Mouse (Mus musculus): ENCODE measurements around the gene Nr4a1.

The Nr4a1 gene

GRCm38 (mm10) chr15:101283911-101284750, 30.1 kb downstream of the Nr4a1 start, which contains the start of gene Atg101:
Atg101 (plus strand) TSS chr15:101284272.
- DNase-seq (ENCODE audit: low spot score in 2 of 2), result peak; percentile 90 to 94

DNA sequence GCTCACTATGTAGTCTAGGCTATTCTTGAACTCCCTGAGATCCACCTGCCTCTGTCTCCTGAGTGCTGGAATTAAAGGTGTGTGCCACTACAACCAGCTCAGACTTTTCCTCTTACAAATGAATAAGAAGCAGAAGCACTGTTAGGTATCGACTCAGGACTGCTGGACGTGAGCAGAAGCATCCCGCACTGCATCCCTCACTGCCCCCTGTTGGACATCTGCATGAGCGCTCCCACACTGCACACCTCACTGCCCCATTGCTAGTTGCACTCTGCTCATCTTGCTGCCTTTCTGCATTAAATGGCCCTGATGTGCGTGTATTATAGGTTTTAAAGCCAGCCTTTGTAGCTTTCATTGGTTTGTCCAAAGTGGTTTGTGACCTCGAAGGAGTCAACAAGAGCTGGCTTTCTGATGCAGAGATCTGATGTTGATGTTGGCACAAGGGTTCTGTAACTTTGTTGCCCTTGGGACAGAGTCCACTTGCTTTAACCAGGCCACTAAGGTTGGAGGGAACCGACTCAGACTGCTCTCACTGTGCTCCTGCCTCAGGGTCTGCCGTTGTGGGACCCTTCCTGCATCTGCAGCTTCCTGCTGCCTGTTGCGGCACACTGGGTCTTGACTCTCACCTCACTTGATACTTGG, 32.2 kb downstream of the Nr4a1 start:
- no peak for DNase-seq (ENCODE audit: low spot score in 2 of 2)

GRCm38 (mm10) chr15:101287361-101287760, 33.3 kb downstream of the Nr4a1 start:
- no peak for DNase-seq (ENCODE audit: low spot score in 2 of 2)

DNA sequence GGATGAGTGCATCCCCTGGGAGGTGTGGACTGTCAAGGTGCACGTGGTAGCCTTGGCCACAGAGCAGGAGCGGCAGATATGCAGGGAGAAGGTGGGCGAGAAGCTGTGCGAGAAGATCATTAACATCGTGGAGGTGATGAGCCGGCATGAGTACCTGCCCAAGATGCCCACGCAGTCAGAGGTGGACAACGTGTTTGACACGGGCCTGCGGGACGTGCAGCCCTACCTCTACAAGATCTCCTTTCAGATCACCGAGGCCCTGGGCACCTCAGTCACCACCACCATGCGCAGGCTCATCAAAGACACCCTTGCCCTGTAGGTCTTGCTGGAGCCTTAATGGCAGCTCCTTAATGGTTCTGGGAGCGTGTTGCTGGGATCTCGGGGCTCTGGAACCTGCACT, 36.3 kb downstream of the Nr4a1 start:
- DNase-seq (ENCODE audit: low spot score in 2 of 2), result no peak

DNA sequence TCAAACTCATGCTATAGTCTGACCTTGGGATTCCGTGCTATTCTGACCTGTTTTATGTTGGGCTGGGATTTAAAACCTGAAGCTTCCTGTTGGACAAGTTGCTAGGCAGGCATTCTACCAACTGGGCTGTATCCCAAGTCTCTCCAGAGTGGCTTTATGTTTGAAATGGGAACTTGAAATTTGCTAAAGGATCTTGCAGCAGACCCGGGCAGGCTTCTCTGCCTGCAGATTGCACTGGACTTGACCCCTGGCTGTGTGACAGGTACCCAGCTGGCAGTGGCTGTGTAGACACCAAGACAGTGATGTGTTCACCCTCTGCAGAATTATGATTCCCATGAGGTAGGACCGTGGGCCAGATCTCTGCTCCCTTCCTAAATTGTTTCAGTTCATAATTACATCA, 37.9 kb downstream of the Nr4a1 start:
- DNase-seq (ENCODE audit: low spot score in 2 of 2), result no peak

DNA sequence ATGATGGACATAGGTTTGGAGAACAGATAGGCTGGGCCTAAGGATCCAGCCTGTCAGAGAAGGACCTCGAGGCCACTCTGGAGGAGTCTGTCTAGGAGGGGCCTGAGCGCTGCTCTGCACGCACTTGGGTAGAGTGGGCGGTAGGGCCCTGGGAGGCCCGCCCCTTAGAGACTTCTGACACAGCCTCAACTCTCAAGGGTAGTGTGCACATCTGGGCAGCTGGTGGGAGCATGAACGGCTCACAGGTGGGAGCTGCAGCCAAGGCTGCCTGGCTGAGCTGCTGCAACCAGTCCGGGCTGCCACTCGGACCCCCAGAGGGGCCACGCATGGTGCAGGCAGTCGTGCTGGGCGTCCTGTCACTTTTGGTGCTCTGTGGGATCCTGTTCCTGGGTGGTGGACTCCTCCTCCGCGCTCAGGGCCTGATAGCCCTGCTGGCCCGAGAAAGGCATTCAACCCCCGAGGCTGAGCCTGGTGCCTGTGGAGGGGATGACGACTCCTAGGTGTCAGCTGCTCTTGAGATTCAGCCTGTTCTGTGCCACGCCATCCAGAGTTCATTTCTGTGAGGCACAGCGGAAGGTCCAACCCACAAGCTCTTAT, 39.1 kb downstream of the Nr4a1 start, which contains the start of gene 6030408B16Rik:
6030408B16Rik (plus strand) TSS at position 188 of the 597 bp plus-strand sequence.
- DNase-seq (ENCODE audit: low spot score in 2 of 2), result no peak

DNA sequence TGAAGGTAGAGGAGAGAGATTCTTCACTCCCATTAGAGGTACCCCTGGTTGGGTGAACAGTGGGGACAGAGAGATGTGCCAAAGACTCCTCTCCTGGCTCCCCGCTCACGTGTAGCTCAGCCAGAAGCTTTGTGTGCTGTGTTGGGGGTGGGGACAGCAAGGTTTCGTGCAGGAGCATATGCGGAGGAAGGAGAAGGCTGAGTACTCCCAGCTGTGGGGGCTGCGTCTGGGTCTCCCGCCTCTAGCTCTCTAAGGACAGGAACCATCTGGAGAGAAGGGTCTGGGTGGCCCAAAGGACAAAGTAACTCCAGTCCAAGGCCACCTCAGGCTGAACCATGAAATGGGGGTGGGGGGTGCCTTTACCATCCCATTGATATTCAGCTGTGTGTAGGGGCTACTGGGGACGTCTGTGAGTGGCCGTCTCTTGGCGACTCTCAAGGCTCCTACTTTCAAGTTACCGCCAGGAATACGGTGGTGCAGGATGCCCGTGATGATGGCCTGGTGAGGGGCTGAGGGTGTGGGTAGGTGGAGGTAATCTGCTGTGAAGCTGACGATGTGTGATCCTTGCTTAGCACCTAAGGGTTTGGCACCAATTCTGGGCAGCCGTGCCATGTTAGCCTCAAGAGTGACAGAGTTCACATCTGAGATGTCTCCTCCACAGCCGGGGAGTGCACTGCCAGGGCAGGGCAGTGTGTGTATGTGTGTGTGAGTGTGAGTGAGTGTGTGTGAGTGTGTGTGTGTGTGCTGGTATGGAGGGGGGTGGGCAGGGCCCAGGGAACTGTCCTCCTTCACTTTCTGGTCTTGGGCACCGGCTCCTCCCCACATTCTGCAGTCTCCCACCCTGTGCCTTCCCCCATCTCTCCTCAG, 40.2 kb downstream of the Nr4a1 start:
- no peak for DNase-seq (ENCODE audit: low spot score in 2 of 2)

DNA sequence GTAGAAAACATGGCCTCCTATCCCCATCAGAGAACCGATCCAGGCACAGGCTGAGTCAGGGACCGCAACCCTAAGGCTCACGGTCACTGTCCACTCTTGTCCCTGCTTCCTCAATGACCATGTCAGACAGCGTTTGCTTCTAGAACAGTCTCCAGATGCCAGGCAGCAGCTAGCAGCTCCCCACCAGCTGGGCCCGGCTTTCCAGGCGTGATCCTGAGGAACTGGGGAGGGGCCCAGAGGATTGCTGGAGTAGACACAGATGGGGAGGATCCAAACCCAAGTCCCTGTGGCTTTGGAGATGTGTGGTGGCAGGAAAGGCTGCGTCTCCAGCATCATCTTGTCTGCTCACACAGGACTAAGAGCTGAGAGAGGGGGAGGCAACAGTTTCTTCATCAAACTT, 41.0 kb downstream of the Nr4a1 start:
- no peak for DNase-seq (ENCODE audit: low spot score in 2 of 2)

DNA sequence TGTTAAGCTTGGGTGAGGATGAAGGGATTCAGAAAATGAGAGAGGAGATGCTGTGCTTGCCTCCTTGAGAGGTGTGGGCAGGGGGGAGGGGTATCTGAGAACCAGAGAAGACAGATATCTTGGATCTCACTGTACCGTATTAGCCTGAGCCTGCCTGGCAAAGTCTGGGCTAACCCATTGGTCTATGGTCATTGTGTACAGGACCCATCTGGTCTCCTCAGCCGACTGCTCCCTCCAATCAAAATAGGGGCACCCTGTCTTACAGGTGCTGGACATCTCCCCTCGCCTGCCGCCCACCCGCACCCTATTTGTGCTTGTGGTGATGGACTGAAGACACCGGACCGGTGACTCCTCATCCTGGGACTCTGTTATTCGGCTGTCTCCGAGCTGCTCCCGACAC, 41.5 kb downstream of the Nr4a1 start:
- DNase-seq (ENCODE audit: low spot score in 2 of 2), result no peak

- DNase-seq (ENCODE audit: low spot score in 2 of 2), result no peak
Measured at GRCm38 (mm10) chr15:101296091-101296490, 42.0 kb downstream of the Nr4a1 start.

DNA sequence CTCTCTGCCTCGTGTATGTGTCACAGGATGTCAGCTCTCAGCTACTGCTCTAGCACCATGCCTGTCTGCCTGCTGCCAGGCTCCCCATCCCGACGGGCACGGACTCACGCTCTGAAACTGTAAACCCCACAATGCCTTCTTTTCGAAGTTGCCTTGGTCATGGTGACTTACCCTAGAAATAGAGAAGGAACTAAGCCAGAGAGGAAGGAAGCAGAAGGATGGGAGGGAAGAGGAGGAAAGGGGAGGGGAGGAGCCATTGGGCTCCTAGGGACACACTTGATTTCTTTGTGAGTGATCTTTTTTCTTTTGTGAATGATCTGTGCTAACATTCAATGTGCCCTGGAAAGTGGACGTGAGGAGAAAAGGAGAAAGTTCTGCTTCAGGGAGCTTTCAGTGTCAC, 43.9 kb downstream of the Nr4a1 start:
- no peak for DNase-seq (ENCODE audit: low spot score in 2 of 2)

- no peak for DNase-seq (ENCODE audit: low spot score in 2 of 2)
Measured at GRCm38 (mm10) chr15:101298550-101298949, 44.5 kb downstream of the Nr4a1 start.

GRCm38 (mm10) chr15:101299480-101299960, 45.5 kb downstream of the Nr4a1 start:
- DNase-seq (ENCODE audit: low spot score in 2 of 2), result no peak

GRCm38 (mm10) chr15:101300128-101300527, 46.1 kb downstream of the Nr4a1 start:
- DNase-seq (ENCODE audit: low spot score in 2 of 2), result no peak

GRCm38 (mm10) chr15:101302201-101302600, 48.1 kb downstream of the Nr4a1 start:
- no peak for DNase-seq (ENCODE audit: low spot score in 2 of 2)

GRCm38 (mm10) chr15:101303830-101304229, 49.8 kb downstream of the Nr4a1 start:
- no peak for DNase-seq (ENCODE audit: low spot score in 2 of 2)

DNA sequence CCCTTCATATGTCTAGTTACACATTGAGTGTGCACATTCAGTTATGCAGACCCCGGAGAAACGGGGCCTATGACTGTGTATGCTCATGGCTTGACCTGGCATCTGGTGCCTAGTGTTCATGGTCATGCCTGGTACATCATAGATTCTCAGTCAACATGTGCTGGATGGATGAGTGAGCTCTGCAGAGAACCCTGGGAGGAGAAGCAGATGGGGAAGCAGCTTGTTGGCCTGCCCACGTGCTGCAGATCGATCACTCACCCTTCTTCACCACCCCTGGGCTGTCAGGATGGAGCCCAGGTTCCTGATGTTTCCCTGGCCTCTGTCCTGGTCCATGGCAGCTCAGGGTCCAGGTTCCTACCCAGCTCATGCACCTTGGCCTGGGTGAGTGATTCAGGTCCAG, 52.4 kb downstream of the Nr4a1 start:
- DNase-seq (ENCODE audit: low spot score in 2 of 2), result peak; percentile 48 to 56

DNA sequence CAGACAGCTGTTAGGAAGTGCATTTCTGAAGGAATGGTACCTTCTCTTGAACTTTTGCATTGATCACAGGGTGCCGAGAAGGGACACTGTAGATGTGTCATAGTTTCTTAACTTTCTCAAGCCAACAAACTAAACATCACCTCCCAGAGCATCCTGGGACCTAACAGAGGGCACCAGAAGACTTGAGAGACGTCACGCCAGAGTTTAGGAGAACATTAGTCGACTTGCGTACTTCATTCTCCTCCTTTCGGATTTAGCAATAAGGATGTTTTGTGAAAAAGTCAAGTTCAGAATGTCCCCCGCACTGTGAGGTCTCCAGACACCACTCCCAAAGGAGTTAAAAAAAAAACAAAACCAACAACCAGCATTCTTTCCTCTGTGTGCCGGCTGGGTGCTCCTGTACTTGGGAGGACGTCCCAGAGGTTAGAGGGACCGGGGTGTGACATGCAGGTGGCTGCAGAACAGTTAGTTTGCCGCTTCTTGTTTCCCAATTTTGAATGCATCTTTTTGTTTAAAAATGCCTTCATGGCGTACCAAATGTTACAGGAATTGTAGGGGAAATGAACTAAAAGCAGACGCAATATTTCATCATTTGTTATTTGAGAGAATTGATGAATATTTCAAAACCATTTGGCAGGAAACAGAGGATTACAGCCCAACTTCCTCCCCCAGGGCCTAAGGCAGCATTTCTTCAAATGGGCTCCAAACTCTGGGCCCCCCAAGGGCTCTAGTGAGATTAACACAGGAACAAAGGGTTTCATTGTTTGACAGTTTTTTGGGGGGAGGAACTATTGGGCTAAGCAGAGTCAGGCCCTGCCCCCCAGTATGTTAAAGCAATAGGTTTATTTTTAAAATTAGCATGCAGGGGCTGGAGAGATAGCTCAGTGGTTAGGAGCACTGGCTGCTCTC, 54.6 kb downstream of the Nr4a1 start:
- no peak for DNase-seq (ENCODE audit: low spot score in 2 of 2)

DNA sequence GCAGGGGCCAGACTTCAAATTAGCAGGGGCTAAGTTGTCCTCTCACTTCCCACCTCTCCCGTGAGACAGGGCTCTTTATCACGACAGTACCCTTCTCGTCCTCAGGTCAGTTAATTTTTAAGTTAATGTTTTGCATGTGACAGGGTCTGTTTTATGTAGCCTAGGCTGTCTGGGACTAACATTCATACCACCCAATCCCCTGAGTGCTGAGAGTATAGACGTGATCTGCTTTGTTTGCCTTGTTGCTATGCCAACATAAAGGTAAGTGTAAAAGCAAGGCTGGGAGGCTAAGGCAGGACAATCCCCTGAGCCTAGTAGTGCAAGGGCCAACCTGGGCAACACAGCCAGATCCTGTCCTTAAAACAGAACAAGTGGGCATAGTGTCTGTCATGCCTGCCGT, 55.4 kb downstream of the Nr4a1 start:
- DNase-seq (ENCODE audit: low spot score in 2 of 2), result no peak

GRCm38 (mm10) chr15:101311087-101311770, 57.2 kb downstream of the Nr4a1 start:
- DNase-seq (ENCODE audit: low spot score in 2 of 2), result peak in 1 of 2 experiments; percentile 42

All from frontal cortex, postnatal 36 days (tissue).